Mouse (Mus musculus) midbrain, embryonic 12.5 days (tissue): ENCODE measurements around the gene Kif2a. TPM values are rescaled to one million over a fixed set of nuclear protein-coding genes. Genes with fewer than 3 reads are reported as not detected.

ENCODE experiments used
- ATAC-seq: fragments of 200-750 bp; cut with Nextera tagmentation; 2 replicates; pipeline ENCODE4 v1.8.0; 2017; ENCODE audit warnings: low read depth, moderate TSS enrichment, moderate library complexity; ENCODE audit not compliant: low FRiP score
- H3K27ac ChIP-seq: fragments of 300-500 bp; sonication (generic); replicated peaks from 2 replicates; pipeline ENCODE4 v1.5.1; 2016; ENCODE audit warnings: mild to moderate bottlenecking
- H3K27me3 ChIP-seq: fragments of 300-500 bp; sonication (generic); 2 replicates; pipeline ENCODE4 v1.6.1; 2016; ENCODE audit warnings: mild to moderate bottlenecking
- H3K36me3 ChIP-seq: fragments of 300-500 bp; sonication (generic); 2 replicates; pipeline ENCODE4 v1.6.1; 2016
- H3K4me1 ChIP-seq: fragments of 300-500 bp; sonication (generic); 2 replicates; pipeline ENCODE4 v1.6.1; 2016
- H3K4me2 ChIP-seq: fragments of 300-500 bp; sonication (generic); replicated peaks from 2 replicates; pipeline ENCODE4 v1.6.1; 2016; ENCODE audit warnings: mild to moderate bottlenecking, moderate library complexity
- H3K4me3 ChIP-seq: fragments of 300-500 bp; sonication (generic); 2 replicates; pipeline ENCODE4 v1.5.1; 2016; ENCODE audit warnings: mild to moderate bottlenecking
- H3K9ac ChIP-seq: fragments of 300-500 bp; sonication (generic); replicated peaks from 2 replicates; pipeline ENCODE4 v1.6.1; 2016; ENCODE audit warnings: mild to moderate bottlenecking, moderate library complexity
- H3K9me3 ChIP-seq: fragments of 300-500 bp; sonication (generic); 2 replicates; pipeline ENCODE4 v1.6.1; 2016; ENCODE audit warnings: mild to moderate bottlenecking
- WGBS: fragments of 180-500 bp; shearing (Covaris S2); methylation state at CpG from one replicate; pipeline ENCODE4 v1.1.7; 2016; 5-methylcytosine and 5-hydroxymethylcytosine counted together
- polyA plus RNA-seq: library from polyadenylated mRNA; unstranded; fragments of >200 nt; fragmentation: Nextera tagmentation; extraction: Ambion mirVana; gene quantifications from 2 replicates; pipeline ENCODE4 v1.2.1, GENCODE M21; 2016

The Kif2a gene
- polyA plus RNA-seq: 27.4 and 27.7 TPM in 2 replicates

DNA sequence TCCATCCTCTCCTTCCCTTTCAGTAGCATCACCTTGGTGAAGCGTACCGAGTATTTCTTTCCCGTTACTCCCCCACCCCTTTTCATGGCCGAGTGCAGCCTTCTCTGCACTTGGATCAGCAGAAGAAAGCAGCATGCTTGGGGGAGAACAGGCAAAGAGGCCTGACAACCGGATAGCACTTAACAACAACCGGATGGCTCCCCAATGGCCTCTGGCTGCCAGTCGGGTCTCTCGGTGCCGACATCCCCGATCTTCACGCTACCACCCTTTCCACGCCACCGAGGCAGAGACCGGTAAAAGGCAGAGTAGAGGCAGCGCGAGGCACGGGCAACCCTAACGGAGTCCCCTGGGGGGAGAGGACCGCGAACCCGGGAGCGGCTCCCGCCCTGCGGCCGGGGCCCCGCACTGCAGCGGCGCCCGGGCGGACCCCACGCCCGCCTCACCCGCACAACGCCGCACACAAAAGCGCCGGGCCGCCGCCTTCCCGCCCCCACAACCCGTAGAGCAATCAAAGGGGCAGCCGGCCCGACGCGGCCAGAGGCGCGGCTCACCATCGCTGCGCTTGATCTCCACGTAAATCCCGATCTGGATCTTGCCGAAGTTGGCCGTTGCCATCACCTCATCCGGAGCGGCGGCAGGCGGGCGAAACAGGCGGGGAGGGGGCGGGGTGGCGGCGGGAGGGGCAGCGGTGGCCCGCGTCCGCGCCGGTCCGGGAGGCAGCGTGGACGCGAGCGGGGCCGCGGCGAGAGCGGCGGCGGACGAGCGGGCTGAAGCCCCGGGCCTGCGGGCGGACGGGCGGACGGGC lies at the start of gene Kif2a:
TSS of gene Kif2a (minus strand) at position 666 of the 805 bp plus-strand sequence.
- H3K9ac ChIP-seq: peak within 1 kb of the TSS; percentile 84
- 7% methylated on average over 79 of the region's 87 CpGs for WGBS
- peak; percentile 60 for ATAC-seq

DNA sequence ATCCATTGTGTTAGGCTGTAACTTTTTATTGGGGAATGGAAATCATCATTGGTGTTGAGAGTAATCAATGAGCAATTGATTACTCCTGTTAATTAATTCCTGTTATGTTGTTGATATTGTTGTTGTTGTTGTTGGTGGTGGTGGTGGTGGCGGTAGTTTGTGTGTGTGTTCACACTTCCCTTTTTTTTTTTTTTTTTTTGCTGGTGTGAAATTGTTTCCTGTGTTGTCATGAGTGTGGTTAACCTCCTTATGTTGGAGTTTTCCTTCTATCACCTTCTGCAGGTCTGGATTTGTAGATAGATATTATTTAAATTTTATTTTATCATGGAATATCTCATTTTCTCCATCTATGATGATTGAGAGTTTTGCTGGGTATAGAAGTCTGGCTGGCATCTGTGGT lies 47.1 kb upstream of the Kif2a start:
- no peak overlapping the region for H3K4me2 ChIP-seq
- H3K27ac ChIP-seq: no peak overlapping the region
- WGBS: 95% methylated on average over 1 of the region's 1 CpGs
- no peaks in the 10 kb centered on the region for H3K9me3 ChIP-seq
- H3K4me1 ChIP-seq: peaks cover 19% of the 10 kb centered on the region
- H3K36me3 ChIP-seq: no peaks in the 10 kb centered on the region
- no peak for ATAC-seq
- no peak overlapping the region for H3K9ac ChIP-seq
- no peaks in the 10 kb centered on the region for H3K27me3 ChIP-seq
- no peak overlapping the region for H3K4me3 ChIP-seq

More for the DNA sequence above, at the start of gene Kif2a:
- Histone ChIP-seq H3K4me2 (peak within 1 kb of the TSS; percentile 67), H3K4me1 (peaks cover 12% of the 10 kb centered on the region), H3K36me3 (peaks cover 4% of the 10 kb centered on the region; the same call in 1 of the 2 replicates), H3K27ac (peak within 1 kb of the TSS; percentile 98), H3K4me3 (peak within 1 kb of the TSS; percentile 94), H3K9me3 (no peaks in the 10 kb centered on the region), H3K27me3 (no peaks in the 10 kb centered on the region)

DNA sequence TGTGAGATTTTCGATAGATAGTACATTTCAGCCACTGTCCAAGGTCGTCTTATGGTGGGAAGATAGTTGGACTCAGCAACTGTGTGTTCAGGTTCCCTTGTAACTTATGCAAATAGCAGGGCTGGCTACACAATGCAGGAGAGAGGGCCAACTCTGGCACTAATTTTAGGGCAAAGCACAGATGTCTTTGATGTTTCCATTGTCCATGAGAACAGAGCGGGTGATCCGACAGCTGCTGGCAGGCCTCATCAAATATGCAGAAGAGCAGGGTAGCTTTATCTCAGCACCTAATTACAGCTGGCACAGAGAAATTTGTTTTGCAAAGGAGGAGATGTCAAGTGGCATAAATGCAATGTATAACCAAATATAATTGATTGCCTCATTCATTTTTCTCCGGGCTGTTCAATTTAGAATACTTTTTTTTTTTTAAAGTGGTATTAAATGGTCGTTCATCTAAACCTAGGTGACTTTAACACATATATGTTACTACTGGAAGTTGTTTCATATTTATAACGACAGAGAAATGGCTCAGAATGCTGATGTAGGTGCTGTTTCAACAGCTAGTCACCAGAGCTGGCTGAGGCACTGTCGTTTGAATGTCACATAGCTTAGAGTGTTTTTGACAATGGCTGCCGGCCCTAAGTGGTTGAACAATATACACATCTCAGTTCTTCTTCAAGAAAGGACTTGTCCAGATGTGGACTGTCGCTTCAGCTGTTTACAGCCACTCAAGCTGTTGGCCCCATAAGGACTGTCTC lies 43.4 kb upstream of the Kif2a start:
- ATAC-seq: peak; percentile 78
- peaks cover 4% of the 10 kb centered on the region for H3K4me1 ChIP-seq
- no peaks in the 10 kb centered on the region for H3K9me3 ChIP-seq
- H3K4me2 ChIP-seq: no peak overlapping the region
- no peaks in the 10 kb centered on the region for H3K36me3 ChIP-seq
- no peaks in the 10 kb centered on the region for H3K27me3 ChIP-seq
- no peak overlapping the region for H3K4me3 ChIP-seq
- no peak overlapping the region for H3K27ac ChIP-seq
- no peak overlapping the region for H3K9ac ChIP-seq
- 57% methylated on average over 10 of the region's 10 CpGs for whole genome bisulfite sequencing

DNA sequence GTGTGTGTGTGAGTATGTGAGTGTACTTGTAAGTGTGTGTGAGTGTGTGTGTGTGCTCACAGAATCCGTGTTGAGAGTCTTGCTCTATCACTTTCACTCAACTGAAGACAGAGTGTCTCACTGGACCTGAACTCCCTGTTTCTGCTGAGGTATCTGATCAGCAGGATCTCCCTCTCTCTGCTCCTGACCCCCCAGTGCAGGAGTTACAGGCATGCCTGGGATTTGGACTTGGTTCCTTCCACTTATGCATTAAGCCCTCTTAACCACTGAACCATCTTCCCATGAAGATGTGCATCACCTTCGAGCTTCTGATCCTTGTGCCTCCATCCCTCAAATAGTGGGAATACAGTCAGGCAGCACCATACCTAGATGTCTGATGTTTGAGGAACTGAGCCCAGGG lies 42.3 kb upstream of the Kif2a start:
- 90% methylated on average over 2 of the region's 2 CpGs for WGBS
- Histone ChIP-seq H3K4me1 (peaks cover 4% of the 10 kb centered on the region), H3K4me2 (no peak overlapping the region), H3K27me3 (no peaks in the 10 kb centered on the region), H3K9ac (no peak overlapping the region), H3K4me3 (no peak overlapping the region), H3K27ac (no peak overlapping the region), H3K36me3 (no peaks in the 10 kb centered on the region), H3K9me3 (no peaks in the 10 kb centered on the region)
- no peak for ATAC-seq

DNA sequence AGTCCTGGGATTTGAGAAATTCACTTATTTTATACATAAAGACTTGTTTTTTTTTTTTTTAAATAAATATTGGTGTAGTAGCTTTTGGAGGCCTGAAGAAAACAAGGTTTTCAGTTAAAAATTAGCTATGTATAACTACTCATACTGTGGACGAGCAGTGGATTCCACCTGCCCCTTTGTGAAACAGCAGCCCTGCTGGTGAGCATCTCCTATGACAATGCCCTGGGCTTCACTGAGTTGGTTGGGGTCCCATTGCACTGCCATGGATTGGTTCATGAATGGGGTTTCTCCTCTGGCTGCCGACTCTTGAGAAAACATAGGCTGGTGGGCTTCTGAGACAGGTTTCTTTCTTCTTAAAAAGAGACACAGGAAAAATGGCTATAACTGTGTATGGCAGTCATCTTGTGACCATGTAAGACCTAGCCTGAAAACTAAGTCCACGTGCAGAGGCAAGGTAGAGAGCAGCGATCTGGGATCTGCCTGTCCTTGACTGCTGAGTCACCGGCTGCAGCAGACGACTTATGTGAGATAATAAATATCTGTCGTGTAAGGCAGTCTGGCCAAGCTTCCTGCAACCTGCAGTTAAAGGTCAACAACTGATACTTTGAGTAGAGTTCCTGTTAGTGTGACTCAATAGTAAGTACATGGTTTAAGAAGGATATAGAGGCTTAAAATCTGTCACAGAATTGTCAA lies 41.3 kb upstream of the Kif2a start:
- Histone ChIP-seq H3K9me3 (no peaks in the 10 kb centered on the region), H3K27me3 (no peaks in the 10 kb centered on the region), H3K4me1 (peaks cover 4% of the 10 kb centered on the region), H3K4me3 (no peak overlapping the region), H3K36me3 (no peaks in the 10 kb centered on the region), H3K9ac (no peak overlapping the region), H3K4me2 (no peak overlapping the region), H3K27ac (no peak overlapping the region)
- WGBS: 77% methylated on average over 7 of the region's 7 CpGs
- no peak for ATAC-seq

DNA sequence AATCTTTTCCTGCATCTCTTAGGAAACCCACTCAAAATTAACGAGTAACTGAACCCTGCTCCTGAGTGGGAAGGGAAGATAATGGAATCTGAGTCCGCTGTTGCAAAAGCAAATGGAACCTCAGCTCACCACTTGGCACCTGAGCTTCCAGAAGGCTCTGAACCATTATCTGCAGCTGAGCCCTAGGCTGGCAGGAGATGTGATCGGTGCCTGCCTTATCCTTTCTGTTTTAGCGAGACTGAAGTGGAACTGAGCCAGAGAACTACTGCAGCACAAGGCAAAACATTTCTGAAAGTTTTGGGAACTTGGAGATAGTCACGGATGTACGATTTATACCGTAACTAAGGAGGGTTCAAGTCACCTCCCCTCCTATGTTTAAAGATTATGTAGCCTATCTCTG lies 38.2 kb upstream of the Kif2a start:
- Histone ChIP-seq H3K9me3 (no peaks in the 10 kb centered on the region), H3K36me3 (no peaks in the 10 kb centered on the region), H3K4me1 (peaks cover 3% of the 10 kb centered on the region), H3K27ac (no peak overlapping the region), H3K27me3 (no peaks in the 10 kb centered on the region), H3K4me2 (no peak overlapping the region), H3K4me3 (no peak overlapping the region), H3K9ac (no peak overlapping the region)
- WGBS: 90% methylated on average over 7 of the region's 7 CpGs
- ATAC-seq: no peak

DNA sequence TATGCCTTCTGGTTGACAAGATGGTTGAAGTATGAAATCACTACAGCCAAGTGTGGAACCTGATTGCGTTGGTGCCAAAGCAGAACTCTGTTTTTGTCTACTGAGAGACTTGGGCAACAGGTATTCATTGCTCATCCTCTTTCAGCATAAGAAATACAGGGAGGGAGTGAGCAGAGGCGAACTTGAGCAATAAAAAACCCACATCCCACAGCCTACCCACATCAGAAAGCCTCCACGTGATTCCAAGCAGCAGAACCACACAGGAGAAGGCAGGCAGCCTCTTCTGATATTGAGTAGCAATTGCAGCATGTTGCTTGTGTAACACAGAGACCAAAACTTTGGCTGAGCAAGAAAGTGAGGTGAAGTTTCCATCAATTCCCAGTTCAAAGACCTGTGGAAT lies 37.5 kb upstream of the Kif2a start:
- ATAC-seq: no peak
- Histone ChIP-seq H3K27ac (no peak overlapping the region), H3K9me3 (no peaks in the 10 kb centered on the region), H3K4me1 (no peaks in the 10 kb centered on the region), H3K4me3 (no peak overlapping the region), H3K27me3 (no peaks in the 10 kb centered on the region), H3K4me2 (no peak overlapping the region), H3K36me3 (no peaks in the 10 kb centered on the region), H3K9ac (no peak overlapping the region)
- 78% methylated on average over 3 of the region's 3 CpGs for WGBS

DNA sequence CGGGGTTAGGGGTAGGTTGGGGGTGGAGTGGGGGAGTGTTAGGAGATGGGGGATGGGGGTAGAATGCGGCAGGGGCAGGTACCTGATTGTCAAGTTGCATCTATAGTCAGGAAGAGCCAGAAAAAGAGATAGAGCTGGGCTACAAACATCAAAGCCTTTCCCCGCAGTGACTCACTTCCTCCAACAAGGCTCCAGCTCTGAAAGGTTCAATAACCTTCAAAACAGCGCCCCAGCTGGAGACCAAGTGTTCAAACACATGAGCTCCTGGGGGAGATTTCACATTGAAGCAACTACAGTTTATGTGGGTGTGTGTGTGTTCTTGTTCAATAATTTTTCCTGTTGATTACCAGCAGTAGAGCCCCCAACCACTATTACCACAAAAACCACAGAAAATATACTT lies 34.4 kb upstream of the Kif2a start:
- H3K4me2 ChIP-seq: no peak overlapping the region
- ATAC-seq: no peak
- no peaks in the 10 kb centered on the region for H3K4me1 ChIP-seq

DNA sequence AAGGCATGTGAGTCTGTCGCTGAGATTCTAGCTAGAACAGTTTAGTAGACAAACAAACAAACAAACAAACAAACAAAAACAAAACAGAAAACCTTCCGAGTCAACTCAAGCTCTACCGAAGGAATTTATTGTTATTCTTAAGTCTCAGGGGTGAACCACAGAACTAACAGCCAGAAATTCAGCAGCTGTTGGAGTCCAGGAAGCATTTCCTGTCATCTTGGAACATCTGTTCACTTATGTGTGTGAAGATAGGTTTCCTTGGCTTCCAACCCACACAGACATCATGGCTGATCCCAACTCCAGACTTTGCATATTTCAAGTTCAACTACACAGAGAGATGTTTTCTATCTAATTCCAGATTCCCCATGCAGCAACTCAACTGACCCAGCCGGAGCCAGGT lies 32.6 kb upstream of the Kif2a start:
- 87% methylated on average over 4 of the region's 4 CpGs for WGBS
- ATAC-seq: no peak
- no peaks in the 10 kb centered on the region for H3K9me3 ChIP-seq

More for the DNA sequence above, 34.4 kb upstream of the Kif2a start:
- no peak overlapping the region for H3K4me3 ChIP-seq
- no peaks in the 10 kb centered on the region for H3K27me3 ChIP-seq
- no peaks in the 10 kb centered on the region for H3K36me3 ChIP-seq
- 49% methylated on average over 4 of the region's 4 CpGs for WGBS
- H3K9ac ChIP-seq: no peak overlapping the region
- no peak overlapping the region for H3K27ac ChIP-seq
- H3K9me3 ChIP-seq: no peaks in the 10 kb centered on the region

DNA sequence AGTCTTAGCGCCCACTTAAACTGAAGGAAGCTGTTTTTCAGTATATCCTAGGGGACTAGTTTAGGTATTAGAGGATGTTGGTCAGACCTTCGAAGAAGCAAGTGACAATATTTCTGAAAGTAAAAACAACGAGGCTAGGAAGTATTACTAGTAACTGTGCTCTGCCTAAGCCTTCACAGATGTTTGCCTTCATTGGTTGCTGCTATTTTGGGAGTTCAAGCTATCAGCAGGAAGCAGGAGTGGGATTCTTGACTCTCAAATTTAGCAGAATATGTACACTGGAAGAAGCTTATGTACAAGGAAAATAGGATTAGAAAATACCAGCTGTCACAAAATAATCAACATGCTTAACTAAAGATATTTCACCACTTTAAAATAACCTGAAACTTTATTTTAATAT lies 29.4 kb upstream of the Kif2a start:
- no peak for ATAC-seq
- no peak overlapping the region for H3K27ac ChIP-seq

More for the DNA sequence above, 32.6 kb upstream of the Kif2a start:
- H3K9ac ChIP-seq: no peak overlapping the region
- H3K36me3 ChIP-seq: no peaks in the 10 kb centered on the region
- H3K4me3 ChIP-seq: no peak overlapping the region
- no peak overlapping the region for H3K4me2 ChIP-seq
- no peaks in the 10 kb centered on the region for H3K4me1 ChIP-seq
- no peaks in the 10 kb centered on the region for H3K27me3 ChIP-seq
- H3K27ac ChIP-seq: no peak overlapping the region

DNA sequence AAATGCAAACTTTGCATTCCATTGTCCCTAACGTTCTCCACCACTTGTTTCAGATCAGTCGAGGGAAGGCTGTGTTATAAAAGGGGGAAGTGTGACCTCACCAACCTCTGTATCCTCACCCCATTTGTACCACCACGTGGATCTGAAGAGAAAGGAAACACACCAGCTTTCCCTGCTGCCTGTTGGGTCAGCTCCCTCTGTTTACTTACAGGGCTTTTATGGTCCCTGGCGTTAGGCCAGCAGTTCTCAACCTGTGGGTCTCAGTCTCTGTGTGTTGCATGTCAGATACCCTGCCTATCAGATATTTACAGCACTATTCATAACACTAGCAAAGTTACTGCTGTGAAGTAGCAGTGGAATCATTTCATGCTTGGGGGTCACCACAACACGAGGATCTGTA lies 22.3 kb upstream of the Kif2a start:
- H3K9ac ChIP-seq: no peak overlapping the region
- 50% methylated on average over 5 of the region's 5 CpGs for WGBS
- no peaks in the 10 kb centered on the region for H3K9me3 ChIP-seq
- no peak overlapping the region for H3K4me3 ChIP-seq
- no peak overlapping the region for H3K4me2 ChIP-seq
- no peak overlapping the region for H3K27ac ChIP-seq
- no peaks in the 10 kb centered on the region for H3K36me3 ChIP-seq
- H3K4me1 ChIP-seq: no peaks in the 10 kb centered on the region
- no peak for ATAC-seq
- H3K27me3 ChIP-seq: no peaks in the 10 kb centered on the region

More for the DNA sequence above, 29.4 kb upstream of the Kif2a start:
- no peak overlapping the region for H3K4me2 ChIP-seq
- no peak overlapping the region for H3K9ac ChIP-seq
- H3K9me3 ChIP-seq: no peaks in the 10 kb centered on the region
- no peaks in the 10 kb centered on the region for H3K36me3 ChIP-seq
- H3K27me3 ChIP-seq: no peaks in the 10 kb centered on the region
- no peaks in the 10 kb centered on the region for H3K4me1 ChIP-seq
- WGBS: 84% methylated on average over 3 of the region's 3 CpGs
- no peak overlapping the region for H3K4me3 ChIP-seq

DNA sequence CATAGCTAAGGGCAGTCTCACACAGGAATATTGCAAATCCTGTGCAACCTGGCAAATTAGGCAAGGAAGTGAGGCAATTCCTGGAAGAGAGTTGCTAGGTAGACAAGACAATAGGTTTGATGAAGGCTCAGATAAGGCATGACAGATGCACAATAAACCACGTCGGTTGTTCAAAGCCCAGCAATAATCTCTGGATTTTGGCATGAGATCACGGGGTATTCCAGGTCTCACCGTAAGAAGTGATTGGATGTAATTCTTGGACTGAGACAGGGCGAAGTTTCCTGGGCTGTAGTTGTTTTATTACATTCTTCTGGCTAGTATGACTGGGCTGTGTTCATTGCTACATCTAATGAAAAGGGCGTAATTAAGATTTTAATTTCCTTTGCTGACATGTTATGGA lies 20.6 kb upstream of the Kif2a start:
- H3K36me3 ChIP-seq: no peaks in the 10 kb centered on the region
- H3K9ac ChIP-seq: no peak overlapping the region
- H3K4me1 ChIP-seq: no peaks in the 10 kb centered on the region
- H3K4me2 ChIP-seq: no peak overlapping the region
- no peak overlapping the region for H3K27ac ChIP-seq
- H3K4me3 ChIP-seq: no peak overlapping the region
- WGBS: 83% methylated on average over 6 of the region's 6 CpGs
- no peaks in the 10 kb centered on the region for H3K9me3 ChIP-seq
- ATAC-seq: no peak
- H3K27me3 ChIP-seq: no peaks in the 10 kb centered on the region
